Mouse (Mus musculus) brain, embryonic 14.5 days (tissue): ENCODE results near the gene Nfasc.

Experiments used
- CTCF ChIP-seq: fragments of 200-500 bp; IDR thresholded peaks from 2 replicates; pipeline ENCODE4 v1.5.1; 2012; ENCODE audit warnings: inconsistent platforms, mild to moderate bottlenecking, moderate library complexity, borderline replicate concordance; ENCODE audit not compliant: insufficient read depth, insufficient read length; ENCODE audit errors: extremely low read depth
- POLR2A ChIP-seq: fragments of 200-500 bp; IDR thresholded peaks from 2 replicates; pipeline ENCODE4 v1.6.1; 2012; ENCODE audit warnings: mild to moderate bottlenecking, inconsistent platforms, borderline replicate concordance; ENCODE audit not compliant: poor library complexity, insufficient read depth, insufficient read length, severe bottlenecking; ENCODE audit errors: extremely low read depth

DNA sequence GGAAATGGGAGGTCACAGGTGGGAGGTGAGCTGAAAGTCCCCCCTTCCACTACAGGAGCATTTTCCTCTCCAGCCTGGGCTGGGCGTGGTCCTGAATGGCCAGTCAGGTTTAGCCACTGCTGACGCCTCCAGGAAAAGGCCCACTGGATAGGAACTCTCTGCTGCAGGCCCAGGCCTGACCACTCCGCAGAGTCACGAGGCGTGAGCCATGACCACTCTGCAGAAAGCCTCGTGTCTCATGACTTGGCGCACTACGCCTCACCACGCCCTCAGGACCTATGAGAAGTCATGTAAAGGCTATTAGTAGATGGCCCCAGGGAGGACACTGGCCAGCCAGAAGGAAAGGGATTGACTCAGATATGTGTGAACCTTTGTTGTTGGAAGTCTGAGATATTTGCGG, 23.6 kb upstream of the Nfasc start:
- TF ChIP-seq CTCF = no peak
- no peak for TF ChIP-seq POLR2A
